Mouse (Mus musculus): ENCODE results near the gene Hoxa9. TPM values are rescaled to one million over a fixed set of nuclear protein-coding genes. Genes with fewer than 3 reads are reported as not detected.
A peak's percentile ranks its signal among the peaks of the same experiment; 100 is the strongest.

Gene Hoxa9
- polyA plus RNA-seq, 1 experiment from 2014 or later = 0.11 TPM

DNA sequence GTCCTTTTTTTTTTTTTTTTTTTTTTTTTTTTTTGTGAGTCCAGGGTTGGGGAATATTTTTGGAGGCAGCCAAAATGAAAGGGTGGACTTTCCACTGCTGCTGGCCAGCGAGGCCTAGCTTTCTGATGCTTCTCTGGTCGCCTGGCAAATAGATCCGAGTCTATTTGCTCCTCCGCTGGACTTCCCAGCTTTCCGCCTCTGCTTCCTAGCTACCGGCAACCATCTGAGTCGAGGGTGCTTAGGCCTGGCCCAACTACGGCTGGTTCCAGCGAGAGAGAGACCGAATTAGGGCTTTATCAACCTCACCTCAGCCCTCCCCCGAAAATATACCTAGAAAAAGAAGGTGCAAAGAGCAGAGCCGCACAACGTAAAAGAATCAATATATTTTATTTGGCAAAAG is 8.2 kb downstream of the Hoxa9 start:
- Histone ChIP-seq H3K36me3 (ENCODE audit: control insufficient read depth, insufficient read depth, low read length) (no peaks in the 10 kb centered on the region), H3K9ac (ENCODE audit: low read length) (no peak overlapping the region), H3K27ac (replicated peaks in 1 of 2; ENCODE audit: control insufficient read depth in 1 of 2, insufficient read depth in 1 of 2, low read depth in 2 of 2, low read length in 2 of 2) (no peak overlapping the region), H3K4me2 (ENCODE audit: low read length) (no peak overlapping the region), H3K27me3 (ENCODE audit: control insufficient read depth, insufficient read depth, low read length) (peaks cover 100% of the 10 kb centered on the region), H3K9me3 (ENCODE audit: control insufficient read depth, low read length) (no peaks in the 10 kb centered on the region), H3K4me1 (ENCODE audit: control insufficient read depth in 2 of 2, insufficient read depth in 2 of 2, low read length in 2 of 2) (peaks cover 2 to 6% of the 10 kb centered on the region in 2 experiments; a peak in 1 of 4 replicates), H3K4me3 (ENCODE audit: control insufficient read depth in 1 of 2, insufficient read depth in 1 of 2, low read depth in 1 of 2, low read length in 2 of 2) (no peak overlapping the region)
- 19% methylated on average over 13 of the region's 13 CpGs for WGBS
- no peak for ATAC-seq (ENCODE audit: insufficient number of reproducible peaks, insufficient read depth, low FRiP score, low read depth)

DNA sequence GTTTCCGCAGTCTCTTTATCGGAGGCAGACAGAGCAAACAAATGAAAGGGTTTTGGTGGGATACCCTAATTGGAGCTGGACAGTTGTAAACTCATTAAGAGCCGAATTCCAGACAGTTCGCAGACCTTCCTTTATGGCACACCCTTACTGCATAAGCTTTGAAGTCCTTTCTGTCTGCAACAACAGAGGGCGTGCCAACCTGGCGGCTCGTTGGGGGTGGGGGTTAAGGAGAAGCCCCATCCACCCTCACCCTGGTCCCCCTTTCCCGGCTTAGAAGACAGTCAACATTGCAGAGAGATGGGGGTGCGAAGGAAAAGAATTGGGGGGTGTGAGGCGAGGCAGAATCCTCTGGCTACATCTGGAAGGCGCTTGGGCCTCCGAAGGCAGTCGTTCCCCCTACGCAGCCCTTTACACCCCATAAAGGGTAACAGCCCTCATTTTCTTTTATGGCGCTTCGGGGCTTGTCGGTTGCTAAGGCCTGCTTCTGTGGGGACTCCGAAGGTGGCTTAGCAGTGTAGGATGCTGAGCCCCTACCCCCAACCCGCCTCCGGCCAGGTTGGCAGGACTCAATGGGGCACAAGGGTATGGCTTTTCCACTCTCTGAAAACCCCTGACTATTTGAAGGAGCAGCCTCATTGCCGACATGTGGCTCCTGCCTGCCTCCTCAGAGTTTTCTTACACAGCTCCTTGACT is 8.8 kb downstream of the Hoxa9 start:
- 10% methylated on average over 21 of the region's 21 CpGs for WGBS
- Histone ChIP-seq H3K27ac (replicated peaks in 1 of 2; ENCODE audit: control insufficient read depth in 1 of 2, insufficient read depth in 1 of 2, low read depth in 2 of 2, low read length in 2 of 2) (no peak overlapping the region), H3K36me3 (ENCODE audit: control insufficient read depth, insufficient read depth, low read length) (no peaks in the 10 kb centered on the region), H3K9ac (ENCODE audit: low read length) (no peak overlapping the region), H3K27me3 (ENCODE audit: control insufficient read depth, insufficient read depth, low read length) (peaks cover 100% of the 10 kb centered on the region), H3K4me3 (ENCODE audit: control insufficient read depth in 1 of 2, insufficient read depth in 1 of 2, low read depth in 1 of 2, low read length in 2 of 2) (peak overlapping the region; percentile 12 to 56; a peak in 3 of 4 replicates), H3K9me3 (ENCODE audit: control insufficient read depth, low read length) (no peaks in the 10 kb centered on the region), H3K4me1 (ENCODE audit: control insufficient read depth in 2 of 2, insufficient read depth in 2 of 2, low read length in 2 of 2) (peaks cover 2 to 10% of the 10 kb centered on the region in 2 experiments; a peak in 1 of 4 replicates), H3K4me2 (ENCODE audit: low read length) (peak overlapping the region; percentile 97)
- ATAC-seq (ENCODE audit: insufficient number of reproducible peaks, insufficient read depth, low FRiP score, low read depth) = no peak

DNA sequence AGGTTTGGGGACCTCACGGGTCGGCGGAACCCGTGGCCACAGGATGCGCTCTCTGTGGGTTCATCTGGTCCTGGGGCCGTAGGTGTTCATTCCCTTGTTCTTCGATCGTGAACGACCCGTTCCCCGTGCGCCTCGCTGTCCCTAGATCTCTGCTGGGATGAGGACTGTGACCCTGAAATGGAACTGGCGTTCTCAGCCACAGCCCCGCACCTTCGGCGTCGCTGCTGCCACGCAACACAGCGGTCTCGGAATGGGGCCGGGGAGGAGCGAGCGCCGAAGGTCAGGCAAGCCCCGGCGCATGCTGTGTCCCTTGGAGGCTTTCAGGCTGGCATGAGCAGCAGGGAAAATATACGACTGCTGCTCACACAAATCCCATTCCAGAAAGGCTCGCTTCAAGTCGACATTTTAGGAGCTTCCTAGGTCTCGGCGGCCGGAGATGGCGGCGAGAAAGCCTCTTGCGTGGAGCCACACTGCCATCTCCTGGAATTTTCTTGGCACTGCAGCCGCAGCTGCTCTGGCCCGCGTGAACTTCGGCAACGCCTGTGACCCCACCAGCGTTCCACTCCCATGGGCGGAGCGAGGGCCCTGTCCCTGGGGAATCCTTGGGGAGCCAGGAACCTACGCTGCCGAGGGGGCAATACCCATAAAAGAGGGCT is 9.4 kb downstream of the Hoxa9 start, which contains the start of gene Hoxa7:
Gene Hoxa7, minus strand, starts transcription at position 518 of the 656 bp plus-strand sequence.
- peak within 1 kb of the TSS; percentile 56 to 61 for H3K4me3 ChIP-seq (ENCODE audit: control insufficient read depth in 1 of 2, insufficient read depth in 1 of 2, low read depth in 1 of 2, low read length in 2 of 2)
- peak within 1 kb of the TSS; percentile 57 for H3K9ac ChIP-seq (ENCODE audit: low read length)
- H3K36me3 ChIP-seq (ENCODE audit: control insufficient read depth, insufficient read depth, low read length) = no peaks in the 10 kb centered on the region
- ATAC-seq (ENCODE audit: insufficient number of reproducible peaks, insufficient read depth, low FRiP score, low read depth) = peak; percentile 57
- H3K4me1 ChIP-seq (ENCODE audit: control insufficient read depth in 2 of 2, insufficient read depth in 2 of 2, low read length in 2 of 2) = peaks cover 2 to 14% of the 10 kb centered on the region in 2 experiments; a peak in 1 of 4 replicates
- WGBS = 2% methylated on average over 44 of the region's 46 CpGs
- peak within 1 kb of the TSS; percentile 97 for H3K4me2 ChIP-seq (ENCODE audit: low read length)
- peaks cover 100% of the 10 kb centered on the region for H3K27me3 ChIP-seq (ENCODE audit: control insufficient read depth, insufficient read depth, low read length)
- H3K27ac ChIP-seq (replicated peaks in 1 of 2; ENCODE audit: control insufficient read depth in 1 of 2, insufficient read depth in 1 of 2, low read depth in 2 of 2, low read length in 2 of 2) = no peak within 1 kb of the TSS
- no peaks in the 10 kb centered on the region for H3K9me3 ChIP-seq (ENCODE audit: control insufficient read depth, low read length)

GRCm38 (mm10) chr6:52220865-52221310 is 10.0 kb downstream of the Hoxa9 start:
- Histone ChIP-seq H3K4me1 (ENCODE audit: control insufficient read depth in 2 of 2, insufficient read depth in 2 of 2, low read length in 2 of 2) (peaks cover 2 to 14% of the 10 kb centered on the region in 2 experiments; a peak in 1 of 4 replicates), H3K4me2 (ENCODE audit: low read length) (peak overlapping the region; percentile 97), H3K36me3 (ENCODE audit: control insufficient read depth, insufficient read depth, low read length) (no peaks in the 10 kb centered on the region), H3K27me3 (ENCODE audit: control insufficient read depth, insufficient read depth, low read length) (peaks cover 100% of the 10 kb centered on the region), H3K9ac (ENCODE audit: low read length) (no peak overlapping the region), H3K4me3 (ENCODE audit: control insufficient read depth in 1 of 2, insufficient read depth in 1 of 2, low read depth in 1 of 2, low read length in 2 of 2) (peak overlapping the region; percentile 56 to 61; a peak in 3 of 4 replicates), H3K27ac (replicated peaks in 1 of 2; ENCODE audit: control insufficient read depth in 1 of 2, insufficient read depth in 1 of 2, low read depth in 2 of 2, low read length in 2 of 2) (no peak overlapping the region), H3K9me3 (ENCODE audit: control insufficient read depth, low read length) (no peaks in the 10 kb centered on the region)
- no peak for ATAC-seq (ENCODE audit: insufficient number of reproducible peaks, insufficient read depth, low FRiP score, low read depth)
- 9% methylated on average over 12 of the region's 12 CpGs for WGBS

DNA sequence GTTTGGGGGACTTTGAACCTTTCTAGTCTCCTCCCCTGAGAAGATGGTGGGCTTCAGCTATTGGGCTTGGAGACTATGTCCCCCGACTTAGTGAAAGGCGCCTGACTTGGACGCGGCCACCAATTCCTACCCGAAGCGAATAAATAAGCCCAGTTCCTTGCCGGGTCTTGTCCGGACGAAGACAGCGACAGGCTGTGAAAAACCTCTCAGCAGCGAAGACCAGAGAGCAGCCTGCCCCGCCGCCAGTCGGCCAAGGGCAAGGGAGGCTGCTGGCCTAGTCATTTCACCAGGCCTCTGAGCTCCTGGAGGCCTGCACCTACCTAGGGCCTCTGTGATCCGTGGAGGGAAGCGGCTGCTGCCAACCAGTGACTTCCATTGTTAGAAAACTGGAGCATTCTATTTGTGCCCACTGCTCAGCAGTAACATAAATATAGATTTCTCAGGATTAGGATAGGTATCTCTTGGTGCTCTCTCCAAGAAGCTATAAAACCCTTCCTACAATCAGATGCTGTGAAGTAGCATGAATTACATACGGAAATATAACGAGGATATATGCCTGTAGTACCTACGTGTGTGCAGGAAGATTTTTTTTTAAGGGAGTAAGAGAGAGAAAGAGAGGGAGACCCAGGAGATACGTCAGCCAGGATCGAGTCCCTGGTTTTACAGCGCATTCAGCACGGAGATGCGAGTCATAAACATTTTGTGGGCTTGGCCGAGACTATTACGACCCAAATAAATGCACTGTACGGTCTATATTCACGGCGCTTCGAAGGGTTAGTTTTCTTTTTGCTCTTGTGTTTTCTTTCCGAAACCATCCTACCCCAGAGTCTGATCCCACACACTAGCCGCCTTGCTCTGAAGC is 10.7 kb downstream of the Hoxa9 start:
- Histone ChIP-seq H3K9me3 (ENCODE audit: control insufficient read depth, low read length) (no peaks in the 10 kb centered on the region), H3K4me2 (ENCODE audit: low read length) (no peak overlapping the region), H3K4me1 (ENCODE audit: control insufficient read depth in 2 of 2, insufficient read depth in 2 of 2, low read length in 2 of 2) (peaks cover 2 to 14% of the 10 kb centered on the region in 2 experiments; a peak in 1 of 4 replicates), H3K27me3 (ENCODE audit: control insufficient read depth, insufficient read depth, low read length) (peaks cover 100% of the 10 kb centered on the region), H3K36me3 (ENCODE audit: control insufficient read depth, insufficient read depth, low read length) (no peaks in the 10 kb centered on the region), H3K4me3 (ENCODE audit: control insufficient read depth in 1 of 2, insufficient read depth in 1 of 2, low read depth in 1 of 2, low read length in 2 of 2) (no peak overlapping the region), H3K27ac (replicated peaks in 1 of 2; ENCODE audit: control insufficient read depth in 1 of 2, insufficient read depth in 1 of 2, low read depth in 2 of 2, low read length in 2 of 2) (no peak overlapping the region), H3K9ac (ENCODE audit: low read length) (no peak overlapping the region)
- ATAC-seq (ENCODE audit: insufficient number of reproducible peaks, insufficient read depth, low FRiP score, low read depth) = no peak
- WGBS = 19% methylated on average over 32 of the region's 32 CpGs

GRCm38 (mm10) chr6:52219234-52219942 is 11.5 kb downstream of the Hoxa9 start:
- Histone ChIP-seq H3K9ac (ENCODE audit: low read length) (no peak overlapping the region), H3K36me3 (ENCODE audit: control insufficient read depth, insufficient read depth, low read length) (no peaks in the 10 kb centered on the region), H3K4me2 (ENCODE audit: low read length) (no peak overlapping the region)

More at GRCm38 (mm10) chr6:52219234-52219942, 11.5 kb downstream of the Hoxa9 start:
- Histone ChIP-seq H3K4me3 (ENCODE audit: control insufficient read depth in 1 of 2, insufficient read depth in 1 of 2, low read depth in 1 of 2, low read length in 2 of 2) (no peak overlapping the region), H3K9me3 (ENCODE audit: control insufficient read depth, low read length) (no peaks in the 10 kb centered on the region), H3K27me3 (ENCODE audit: control insufficient read depth, insufficient read depth, low read length) (peaks cover 100% of the 10 kb centered on the region), H3K4me1 (ENCODE audit: control insufficient read depth in 2 of 2, insufficient read depth in 2 of 2, low read length in 2 of 2) (peaks cover 2 to 14% of the 10 kb centered on the region in 2 experiments; a peak in 1 of 4 replicates), H3K27ac (replicated peaks in 1 of 2; ENCODE audit: control insufficient read depth in 1 of 2, insufficient read depth in 1 of 2, low read depth in 2 of 2, low read length in 2 of 2) (no peak overlapping the region)
- 28% methylated on average over 9 of the region's 9 CpGs for WGBS
- ATAC-seq (ENCODE audit: insufficient number of reproducible peaks, insufficient read depth, low FRiP score, low read depth) = no peak

Data from heart, embryonic 14.5 days (tissue).